Mouse (Mus musculus) brown adipose tissue, adult 24 weeks (tissue): Measurements from ENCODE around the gene Hspbap1. TPM values are rescaled to one million over a fixed set of nuclear protein-coding genes. Genes with fewer than 3 reads are reported as not detected.

ENCODE experiments used
- H3K27ac ChIP-seq: fragments of 200-500 bp; replicated peaks from 2 replicates; pipeline ENCODE4 v1.5.1; 2012; ENCODE audit warnings: low read depth, mild to moderate bottlenecking, low read length
- H3K4me1 ChIP-seq: fragments of 200-500 bp; 2 replicates; pipeline ENCODE4 v1.6.1; 2012; ENCODE audit warnings: low read length, mixed read lengths; ENCODE audit not compliant: control insufficient read depth, insufficient read depth, insufficient read length
- H3K4me3 ChIP-seq: fragments of 200-500 bp; 2 replicates; pipeline ENCODE4 v1.5.1; 2012; ENCODE audit warnings: low read depth, mild to moderate bottlenecking, low read length, moderate library complexity; ENCODE audit not compliant: insufficient read depth
- polyA plus RNA-seq: library from polyadenylated mRNA; stranded (reverse); fragments of >200 nt; gene quantifications from 2 replicates; pipeline ENCODE4 v1.2.4, GENCODE M21; 2012; ENCODE audit not compliant: missing spikeins, insufficient read depth, insufficient read length

Hspbap1 gene
- polyA plus RNA-seq = 1.5 and 3.1 TPM in 2 replicates

DNA sequence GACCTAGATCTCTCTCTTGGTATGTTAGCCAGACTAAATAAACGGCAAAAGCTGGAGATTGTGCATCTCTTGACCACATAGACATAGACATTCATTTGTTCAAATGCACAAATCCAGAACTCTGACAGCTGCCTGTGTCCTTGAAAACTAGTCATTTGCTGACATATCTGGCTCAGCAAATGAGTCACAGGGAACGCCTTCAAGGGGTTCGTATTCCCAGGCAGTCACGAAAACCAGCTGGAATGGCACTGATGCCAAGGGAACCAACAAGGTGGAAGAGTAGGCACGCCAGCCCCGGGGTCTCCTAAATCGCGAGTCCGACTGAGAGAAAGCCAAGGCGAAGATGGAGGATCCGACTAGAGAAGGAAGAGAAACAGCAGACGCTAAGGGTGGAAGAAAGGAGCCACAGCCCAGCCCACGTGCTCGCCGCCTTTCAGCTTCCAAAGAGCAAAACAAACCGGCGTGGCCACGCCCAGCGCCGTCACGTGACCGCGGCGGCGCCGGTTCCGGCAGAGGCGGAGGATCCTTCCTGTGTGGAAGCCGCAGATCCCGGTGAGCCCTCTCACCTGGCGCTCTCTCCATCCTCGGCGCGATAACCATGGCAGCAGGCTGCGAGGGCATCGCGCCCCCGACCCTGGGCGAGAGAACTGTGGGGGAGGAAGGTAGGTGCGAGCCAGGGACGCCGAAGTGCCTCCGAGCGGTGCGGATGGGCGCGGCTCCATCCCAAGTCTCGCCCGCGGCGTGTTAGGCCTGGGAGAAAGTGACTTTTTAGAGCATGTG lies at the start of gene Hspbap1:
TSS of gene Hspbap1 (plus strand) at position 498 of the 780 bp plus-strand sequence.
- Histone ChIP-seq H3K27ac (peak within 1 kb of the TSS; percentile 48), H3K4me1 (peaks cover 3% of the 10 kb centered on the region), H3K4me3 (peak within 1 kb of the TSS; percentile 78)

DNA sequence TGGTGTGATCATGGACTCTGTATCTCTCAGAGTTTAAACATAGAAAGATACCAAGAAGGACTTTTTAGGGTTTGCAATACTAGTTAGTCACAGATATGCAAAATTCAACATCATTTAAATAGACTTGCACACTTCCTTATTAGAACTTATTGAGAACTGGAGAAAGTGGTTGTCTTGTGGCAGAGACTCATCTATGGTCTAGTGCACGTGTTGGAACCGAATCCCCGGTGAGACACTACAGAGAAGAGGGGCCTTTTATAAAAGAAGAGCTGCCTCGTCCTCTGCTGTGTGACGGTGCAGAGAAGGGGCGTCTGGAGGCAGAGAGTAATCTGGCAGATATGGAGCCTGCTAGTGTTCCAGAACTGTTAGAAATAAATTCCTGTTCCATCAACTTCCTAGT lies 45.6 kb upstream of the Hspbap1 start:
- no peak overlapping the region for H3K27ac ChIP-seq
- no peaks in the 10 kb centered on the region for H3K4me1 ChIP-seq
- H3K4me3 ChIP-seq = no peak overlapping the region

DNA sequence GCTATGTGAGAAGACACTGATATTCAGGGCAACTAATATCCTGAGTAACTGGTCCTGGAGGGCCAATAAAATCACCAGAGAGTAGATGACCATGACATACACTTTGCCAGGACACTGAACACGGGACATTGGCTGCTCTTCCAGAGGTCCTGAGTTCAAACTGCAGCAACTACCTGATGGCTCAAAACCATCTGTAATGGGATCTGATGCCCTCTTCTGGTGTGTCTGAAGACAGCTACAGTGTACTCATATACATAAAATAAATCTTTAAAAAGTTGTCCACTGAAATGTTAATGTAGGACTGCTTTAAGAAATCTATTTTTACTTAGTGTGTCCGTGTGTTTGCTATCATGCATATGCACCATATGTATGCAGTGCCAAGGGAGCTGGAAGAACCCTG lies 43.6 kb upstream of the Hspbap1 start:
- Histone ChIP-seq H3K4me1 (no peaks in the 10 kb centered on the region), H3K27ac (no peak overlapping the region), H3K4me3 (no peak overlapping the region)

DNA sequence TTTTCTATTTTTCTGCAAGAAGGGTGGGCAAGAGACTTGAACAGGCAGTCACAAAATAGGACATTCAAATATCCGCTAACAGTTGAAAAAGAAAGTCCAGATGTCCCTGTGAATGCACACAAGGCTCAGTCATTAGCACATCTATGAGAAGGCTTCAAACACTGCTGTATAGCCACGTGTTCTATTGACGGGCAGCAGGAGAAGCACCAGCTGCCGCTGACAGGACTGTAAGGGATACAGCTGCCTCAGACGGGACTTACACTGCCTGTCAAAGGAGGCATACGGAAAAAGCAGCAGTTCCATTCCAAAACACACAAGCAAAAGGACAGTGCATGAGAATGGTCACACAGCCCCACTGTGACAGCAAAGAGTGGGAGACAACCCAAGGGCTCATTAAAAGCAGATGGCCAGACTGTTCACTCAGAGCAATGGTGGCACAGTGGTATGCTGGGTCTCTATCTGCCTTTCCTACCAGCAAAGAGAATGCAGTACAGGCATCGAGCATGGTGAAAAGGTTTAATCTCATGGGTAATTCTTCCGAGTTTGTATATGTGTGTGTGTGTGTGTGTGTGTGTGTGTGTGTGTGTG lies 40.9 kb upstream of the Hspbap1 start:
- no peak overlapping the region for H3K27ac ChIP-seq
- no peaks in the 10 kb centered on the region for H3K4me1 ChIP-seq
- H3K4me3 ChIP-seq = no peak overlapping the region

DNA sequence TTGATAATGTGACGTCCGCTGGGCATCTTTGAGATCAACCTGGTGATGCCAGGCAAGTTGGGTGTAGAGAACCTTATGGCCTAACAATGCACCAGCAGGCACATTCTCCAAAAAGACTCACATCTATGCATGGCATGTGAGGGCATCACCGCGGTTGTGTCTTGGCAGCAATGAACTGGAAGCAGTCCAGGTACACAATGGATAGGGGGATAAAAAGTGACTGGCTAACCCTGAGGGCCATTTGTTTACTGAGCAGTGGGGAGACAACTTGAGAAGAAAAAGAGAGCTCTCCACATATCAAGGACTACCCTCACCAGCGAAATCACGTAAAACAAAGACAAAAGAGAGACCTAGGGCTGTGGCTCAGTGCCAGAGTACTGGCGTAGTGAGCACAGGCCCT lies 38.1 kb upstream of the Hspbap1 start:
- no peak overlapping the region for H3K27ac ChIP-seq
- no peaks in the 10 kb centered on the region for H3K4me1 ChIP-seq
- no peak overlapping the region for H3K4me3 ChIP-seq

DNA sequence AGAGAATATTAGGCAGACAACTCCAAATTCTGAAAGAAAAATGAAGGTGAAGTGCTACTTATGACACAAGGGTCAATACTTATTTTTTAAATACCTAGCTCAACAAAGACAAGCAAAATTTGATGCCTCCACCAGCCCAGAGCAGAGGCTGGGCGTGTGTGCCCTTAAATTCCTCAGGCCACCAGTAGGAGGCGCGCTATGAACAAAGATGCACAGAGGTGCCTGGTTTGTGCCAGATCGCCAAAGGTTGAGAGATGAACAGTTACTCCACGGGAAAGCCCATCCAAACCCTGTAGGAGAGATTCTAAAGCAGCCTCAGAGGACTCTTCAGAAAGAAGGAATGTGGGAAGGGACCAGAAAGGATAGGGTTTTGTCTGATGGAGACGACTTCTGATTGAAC lies 36.1 kb upstream of the Hspbap1 start:
- no peak overlapping the region for H3K4me3 ChIP-seq
- H3K27ac ChIP-seq = no peak overlapping the region
- no peaks in the 10 kb centered on the region for H3K4me1 ChIP-seq

DNA sequence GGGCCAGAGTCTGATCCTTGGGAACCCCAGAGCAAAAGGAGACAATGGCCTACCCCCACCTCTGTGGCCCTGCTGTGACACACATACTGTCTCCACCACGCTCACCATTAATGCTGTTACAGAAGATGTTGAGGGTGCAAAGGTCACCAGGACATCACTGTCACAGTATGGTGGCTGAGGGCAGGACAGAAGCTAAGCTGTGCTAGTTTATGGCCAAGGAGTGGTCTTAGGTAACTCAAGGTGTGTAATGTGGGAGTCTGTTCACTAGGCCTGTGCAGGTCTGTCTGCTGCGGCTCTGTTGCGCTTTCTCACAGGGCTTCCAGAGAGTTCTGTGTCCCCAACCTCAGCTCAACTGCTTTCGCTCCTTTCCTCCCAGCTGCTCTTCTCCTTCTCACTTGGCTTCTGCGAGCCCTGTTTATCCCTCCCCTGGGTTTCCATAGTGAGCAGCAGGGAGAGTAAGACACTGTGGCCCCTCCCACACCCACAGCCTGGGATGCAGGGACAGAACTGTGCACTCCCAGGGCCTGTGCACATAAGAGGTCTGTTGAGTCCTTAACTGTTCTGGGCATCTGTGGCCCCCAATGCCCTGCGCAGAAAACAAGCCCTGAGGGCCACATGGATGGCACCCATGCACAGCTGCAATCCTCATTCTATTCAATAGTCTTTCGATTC lies 31.9 kb upstream of the Hspbap1 start:
- Histone ChIP-seq H3K27ac (no peak overlapping the region), H3K4me1 (no peaks in the 10 kb centered on the region), H3K4me3 (no peak overlapping the region)

DNA sequence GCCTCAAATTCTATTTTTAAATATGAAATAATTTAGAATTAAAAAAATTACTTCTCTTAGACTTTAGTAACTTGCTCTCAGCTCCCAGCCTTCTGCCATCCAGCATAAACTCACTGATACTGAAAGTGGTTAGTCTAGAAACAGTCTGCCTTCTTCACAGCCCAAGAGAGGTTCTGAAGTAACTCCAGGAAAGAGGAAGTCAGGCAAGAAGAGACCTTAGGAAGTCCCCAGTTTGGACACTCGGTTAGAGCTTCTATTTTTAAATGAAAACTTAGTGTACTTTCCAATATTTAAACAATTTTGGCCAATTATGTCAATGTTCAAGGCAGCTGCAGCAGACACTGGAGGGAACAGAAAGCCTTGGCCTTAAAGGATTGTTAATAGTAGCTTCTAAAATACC lies 30.6 kb upstream of the Hspbap1 start:
- no peaks in the 10 kb centered on the region for H3K4me1 ChIP-seq
- H3K27ac ChIP-seq = no peak overlapping the region
- no peak overlapping the region for H3K4me3 ChIP-seq

DNA sequence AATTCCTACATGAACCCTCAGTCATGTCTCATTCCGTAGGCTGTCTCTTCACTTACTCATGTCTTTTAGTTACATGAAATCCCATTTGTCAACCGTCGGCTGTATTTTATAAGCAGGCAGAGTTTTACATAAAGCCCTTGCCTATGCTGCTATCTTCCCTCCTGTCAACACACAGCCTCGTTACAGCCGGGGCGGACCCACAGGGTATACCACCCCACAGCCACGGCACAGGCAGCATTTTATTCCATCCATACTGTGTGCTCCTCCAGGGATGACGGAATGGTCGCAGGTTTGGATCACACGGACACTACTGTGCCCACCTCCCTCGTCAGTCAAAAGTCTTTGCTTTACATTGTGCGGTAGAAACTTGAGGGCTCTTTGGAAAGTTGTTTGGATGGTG lies 29.8 kb upstream of the Hspbap1 start:
- H3K27ac ChIP-seq = no peak overlapping the region
- no peak overlapping the region for H3K4me3 ChIP-seq
- no peaks in the 10 kb centered on the region for H3K4me1 ChIP-seq

DNA sequence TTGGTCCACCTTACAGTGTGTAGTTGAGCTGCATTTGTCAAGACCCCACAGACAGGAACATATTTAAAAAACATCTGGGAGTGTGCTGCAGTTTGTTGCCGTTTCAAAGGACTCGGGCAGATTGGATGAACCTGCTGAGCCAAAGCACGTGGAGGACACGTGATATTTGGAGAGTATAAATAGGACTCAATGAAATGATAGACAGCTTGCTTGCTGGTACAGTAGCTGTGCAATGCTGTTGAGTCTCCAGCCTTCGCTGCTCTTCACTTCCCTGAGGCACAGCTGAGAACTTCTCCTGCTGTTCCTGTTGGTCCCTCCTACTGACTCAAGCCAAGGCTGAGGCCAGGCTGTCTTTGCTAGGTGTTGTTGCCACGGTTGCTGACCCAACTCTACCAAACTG lies 29.2 kb upstream of the Hspbap1 start:
- no peak overlapping the region for H3K27ac ChIP-seq
- H3K4me3 ChIP-seq = no peak overlapping the region
- H3K4me1 ChIP-seq = no peaks in the 10 kb centered on the region

DNA sequence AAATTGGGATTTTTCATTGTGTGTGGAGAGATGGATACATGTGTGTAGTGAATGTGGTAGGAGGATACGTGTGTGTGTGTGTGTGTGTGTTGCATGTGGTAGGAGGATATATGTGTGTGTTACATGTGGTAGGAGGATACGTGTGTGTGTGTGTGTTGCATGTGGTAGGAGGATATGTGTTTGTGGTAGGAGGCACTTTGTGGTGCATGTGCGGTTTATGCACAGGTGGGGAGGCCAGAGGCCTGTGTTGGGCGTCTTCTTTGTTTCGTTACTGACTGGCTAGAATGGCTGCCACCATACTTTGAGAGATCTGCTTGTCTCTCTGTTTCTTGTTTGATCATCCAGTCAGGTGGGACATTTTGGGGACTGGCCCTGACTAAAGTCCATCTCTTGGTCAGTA lies 28.6 kb upstream of the Hspbap1 start:
- no peak overlapping the region for H3K4me3 ChIP-seq
- no peaks in the 10 kb centered on the region for H3K4me1 ChIP-seq
- no peak overlapping the region for H3K27ac ChIP-seq

DNA sequence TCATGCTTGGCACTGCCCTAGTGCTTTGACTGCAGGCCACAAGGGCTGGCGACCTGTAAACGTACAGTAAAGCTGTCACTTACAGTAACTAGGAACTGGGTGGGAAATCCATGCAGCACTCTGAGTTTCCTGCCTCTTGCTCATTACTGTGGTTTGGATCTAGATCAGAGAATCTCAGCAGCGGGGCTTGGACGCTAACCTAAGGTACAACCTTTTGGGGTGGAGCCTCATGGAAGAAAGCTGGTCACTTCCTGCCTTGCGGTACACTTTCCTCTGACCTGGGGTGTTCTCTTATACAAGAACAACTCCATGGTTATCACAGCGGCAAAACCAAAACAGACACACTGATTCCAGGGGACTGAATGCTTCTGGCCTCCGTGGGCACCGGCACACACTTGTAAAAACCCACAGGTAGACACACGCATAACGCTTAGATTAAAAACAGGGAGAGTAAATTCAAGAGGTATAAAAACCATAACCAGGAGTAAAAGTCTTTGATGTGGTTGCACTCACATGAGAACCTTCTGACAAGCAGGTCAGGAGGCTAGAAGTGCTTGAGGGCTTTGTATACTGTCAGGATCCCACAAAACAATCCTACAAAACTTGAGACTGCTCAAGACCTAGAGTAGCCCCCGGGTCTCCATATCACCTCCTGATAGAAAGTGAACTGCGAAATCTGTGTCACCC lies 27.8 kb upstream of the Hspbap1 start:
- H3K4me3 ChIP-seq = no peak overlapping the region
- no peaks in the 10 kb centered on the region for H3K4me1 ChIP-seq
- H3K27ac ChIP-seq = no peak overlapping the region

DNA sequence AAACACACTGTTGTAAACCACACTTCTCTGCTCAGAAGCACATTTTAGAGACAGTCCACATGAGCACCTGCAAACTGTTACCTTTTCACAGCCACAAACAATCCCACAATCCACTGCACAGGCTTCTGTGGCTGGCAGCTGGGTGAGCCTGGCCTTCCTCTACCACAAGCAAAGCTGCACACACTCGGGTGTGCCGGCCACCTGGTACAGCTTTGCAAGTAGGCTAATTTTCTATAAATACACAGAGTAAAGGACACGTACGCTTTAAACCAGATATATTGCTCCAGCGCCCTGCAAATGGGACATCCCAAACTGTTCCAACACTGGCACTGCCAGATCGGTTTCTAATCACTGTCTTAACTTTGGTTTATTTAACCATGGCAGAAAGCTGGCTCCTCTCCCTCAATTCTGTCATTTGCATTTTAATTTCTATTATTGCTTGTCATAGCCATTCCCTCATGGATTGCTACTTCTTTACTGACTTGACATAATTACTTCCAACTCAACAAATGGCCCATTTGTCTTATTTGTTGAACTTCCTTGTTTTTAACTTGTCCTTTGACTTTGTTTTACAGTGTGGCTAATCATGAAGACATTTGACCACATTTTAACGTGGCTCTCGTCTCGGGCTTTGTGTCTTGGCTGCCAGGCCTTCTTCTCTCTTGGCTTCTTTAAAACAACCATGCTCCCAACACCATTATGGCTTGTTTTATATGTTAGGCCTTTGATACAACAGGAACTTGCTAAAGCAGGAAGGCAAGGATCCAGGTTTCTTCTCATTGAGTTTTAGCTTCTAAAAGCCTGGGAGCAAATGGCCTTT lies 22.5 kb upstream of the Hspbap1 start:
- H3K4me1 ChIP-seq = no peaks in the 10 kb centered on the region; the same call in 1 of the 2 replicates
- no peak overlapping the region for H3K27ac ChIP-seq
- no peak overlapping the region for H3K4me3 ChIP-seq

DNA sequence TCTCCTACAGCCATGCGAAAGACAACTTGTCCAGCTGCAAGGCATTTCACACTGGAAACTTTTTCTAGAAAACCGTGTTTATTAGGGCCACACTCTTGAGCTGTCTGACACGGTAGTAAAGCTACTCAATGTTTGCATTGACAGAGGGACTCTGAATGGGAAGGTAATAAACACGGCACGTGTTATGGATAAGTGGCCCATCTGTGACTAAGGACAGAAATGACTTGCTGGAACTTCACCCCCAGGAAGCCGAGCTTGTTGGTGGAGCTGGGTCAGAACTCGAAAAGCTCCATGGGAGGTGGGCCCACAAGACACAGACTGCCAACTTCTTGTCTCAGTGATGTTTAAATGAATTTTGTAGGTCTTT lies 22.0 kb upstream of the Hspbap1 start:
- no peaks in the 10 kb centered on the region; the same call in 1 of the 2 replicates for H3K4me1 ChIP-seq
- no peak overlapping the region for H3K27ac ChIP-seq
- no peak overlapping the region for H3K4me3 ChIP-seq
